Mouse (Mus musculus): Measurements from ENCODE around the gene Reln. TPM values are rescaled to one million over a fixed set of nuclear protein-coding genes. Genes with fewer than 3 reads are reported as not detected.

The Reln gene
- polyA plus RNA-seq, 1 experiment from 2014 or later: 6.5 TPM

DNA sequence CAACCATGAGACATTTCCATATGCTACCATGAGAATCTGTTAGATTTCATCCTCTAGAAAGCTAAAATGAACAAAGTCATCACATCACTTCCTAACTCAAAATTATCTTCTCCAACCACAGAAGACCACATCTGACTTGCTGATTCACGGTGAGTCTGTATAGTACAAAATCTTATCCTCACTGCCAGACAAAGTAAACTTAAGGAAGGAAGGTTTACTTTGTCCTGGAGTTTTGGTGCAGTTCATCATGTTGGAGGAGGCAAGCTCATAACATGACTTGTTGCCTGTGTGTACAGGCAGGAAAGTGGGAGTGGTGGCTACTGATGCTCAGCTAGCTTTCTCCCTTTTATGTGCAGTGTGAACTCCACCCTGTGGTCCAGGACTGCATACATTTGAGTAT, 26.7 kb downstream of the Reln start:
- H3K36me3 ChIP-seq (ENCODE audit: control insufficient read depth, insufficient read depth, low read length): no peaks in the 10 kb centered on the region
- H3K9ac ChIP-seq (ENCODE audit: low read depth, low read length): no peak overlapping the region
- H3K27ac ChIP-seq (ENCODE audit: low read depth, low read length): no peak overlapping the region
- H3K4me1 ChIP-seq (ENCODE audit: control insufficient read depth, insufficient read depth, low read length): no peaks in the 10 kb centered on the region
- H3K4me3 ChIP-seq (ENCODE audit: low read depth, low read length): no peak overlapping the region
- no peak overlapping the region for H3K4me2 ChIP-seq
- no peaks in the 10 kb centered on the region for H3K9me3 ChIP-seq (replicated peaks; ENCODE audit: control insufficient read depth, low read length)
- no peak; the same call in 1 of the 2 replicates for ATAC-seq (replicated peaks; ENCODE audit: insufficient number of reproducible peaks, low FRiP score, low TSS enrichment)
- WGBS (ENCODE audit: insufficient replicate concordance): 82% methylated on average over 1 of the region's 1 CpGs
- H3K27me3 ChIP-seq (ENCODE audit: control insufficient read depth, insufficient read depth, low read length): no peaks in the 10 kb centered on the region

- H3K4me1 ChIP-seq (ENCODE audit: control insufficient read depth, insufficient read depth, low read length): no peaks in the 10 kb centered on the region
- no peaks in the 10 kb centered on the region for H3K27me3 ChIP-seq (ENCODE audit: control insufficient read depth, insufficient read depth, low read length)
- no peak for ATAC-seq (replicated peaks; ENCODE audit: insufficient number of reproducible peaks, low FRiP score, low TSS enrichment)
- no peak overlapping the region for H3K9ac ChIP-seq (ENCODE audit: low read depth, low read length)
- no peak overlapping the region for H3K4me2 ChIP-seq
- H3K36me3 ChIP-seq (ENCODE audit: control insufficient read depth, insufficient read depth, low read length): no peaks in the 10 kb centered on the region
- H3K27ac ChIP-seq (ENCODE audit: low read depth, low read length): no peak overlapping the region
- no peak overlapping the region for H3K4me3 ChIP-seq (ENCODE audit: low read depth, low read length)
- no peaks in the 10 kb centered on the region for H3K9me3 ChIP-seq (replicated peaks; ENCODE audit: control insufficient read depth, low read length)
- WGBS (ENCODE audit: insufficient replicate concordance): 87% methylated on average over 7 of the region's 7 CpGs
These were observed 28.0 kb downstream of the Reln start for GRCm38 (mm10) chr5:22316471-22316870.

DNA sequence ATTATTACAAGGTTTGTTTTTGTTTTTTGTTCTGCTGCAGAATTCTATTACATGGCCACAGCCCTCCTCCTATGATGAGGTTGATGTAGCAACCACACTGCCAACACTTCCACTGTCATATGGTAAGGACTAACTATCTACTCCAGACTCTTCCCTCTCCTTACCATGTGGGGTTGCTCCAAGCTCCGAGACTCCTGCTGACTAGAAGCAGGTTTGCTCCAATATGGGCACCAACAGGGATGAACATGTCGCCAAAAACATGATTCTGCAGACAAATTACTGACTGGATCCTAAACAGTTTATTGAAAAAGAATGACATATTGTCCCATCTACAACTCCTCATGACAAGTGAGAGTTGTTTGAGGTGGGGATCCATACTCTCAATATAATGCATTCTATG, 28.5 kb downstream of the Reln start:
- Histone ChIP-seq H3K9me3 (replicated peaks; ENCODE audit: control insufficient read depth, low read length) (no peaks in the 10 kb centered on the region), H3K9ac (ENCODE audit: low read depth, low read length) (no peak overlapping the region), H3K4me2 (no peak overlapping the region), H3K4me3 (ENCODE audit: low read depth, low read length) (no peak overlapping the region), H3K4me1 (ENCODE audit: control insufficient read depth, insufficient read depth, low read length) (no peaks in the 10 kb centered on the region), H3K36me3 (ENCODE audit: control insufficient read depth, insufficient read depth, low read length) (no peaks in the 10 kb centered on the region), H3K27ac (ENCODE audit: low read depth, low read length) (no peak overlapping the region), H3K27me3 (ENCODE audit: control insufficient read depth, insufficient read depth, low read length) (no peaks in the 10 kb centered on the region)
- WGBS (ENCODE audit: insufficient replicate concordance): 89% methylated on average over 2 of the region's 2 CpGs
- ATAC-seq (replicated peaks; ENCODE audit: insufficient number of reproducible peaks, low FRiP score, low TSS enrichment): no peak

- H3K9ac ChIP-seq (ENCODE audit: low read depth, low read length): no peak overlapping the region
- H3K36me3 ChIP-seq (ENCODE audit: control insufficient read depth, insufficient read depth, low read length): no peaks in the 10 kb centered on the region
- ATAC-seq (replicated peaks; ENCODE audit: insufficient number of reproducible peaks, low FRiP score, low TSS enrichment): no peak
- H3K27ac ChIP-seq (ENCODE audit: low read depth, low read length): no peak overlapping the region
- H3K4me2 ChIP-seq: no peak overlapping the region
- H3K27me3 ChIP-seq (ENCODE audit: control insufficient read depth, insufficient read depth, low read length): no peaks in the 10 kb centered on the region
- WGBS (ENCODE audit: insufficient replicate concordance): 83% methylated on average over 10 of the region's 10 CpGs
- no peaks in the 10 kb centered on the region for H3K9me3 ChIP-seq (replicated peaks; ENCODE audit: control insufficient read depth, low read length)
- no peak overlapping the region for H3K4me3 ChIP-seq (ENCODE audit: low read depth, low read length)
- no peaks in the 10 kb centered on the region for H3K4me1 ChIP-seq (ENCODE audit: control insufficient read depth, insufficient read depth, low read length)
These were observed 31.5 kb downstream of the Reln start for GRCm38 (mm10) chr5:22312995-22313394.

- H3K4me3 ChIP-seq (ENCODE audit: low read depth, low read length): no peak overlapping the region
- H3K27me3 ChIP-seq (ENCODE audit: control insufficient read depth, insufficient read depth, low read length): no peaks in the 10 kb centered on the region
- no peak overlapping the region for H3K4me2 ChIP-seq
- no peaks in the 10 kb centered on the region for H3K36me3 ChIP-seq (ENCODE audit: control insufficient read depth, insufficient read depth, low read length)
- H3K27ac ChIP-seq (ENCODE audit: low read depth, low read length): no peak overlapping the region
- H3K9ac ChIP-seq (ENCODE audit: low read depth, low read length): no peak overlapping the region
- WGBS (ENCODE audit: insufficient replicate concordance): 79% methylated on average over 4 of the region's 4 CpGs
- no peaks in the 10 kb centered on the region for H3K4me1 ChIP-seq (ENCODE audit: control insufficient read depth, insufficient read depth, low read length)
- no peaks in the 10 kb centered on the region for H3K9me3 ChIP-seq (replicated peaks; ENCODE audit: control insufficient read depth, low read length)
- ATAC-seq (replicated peaks; ENCODE audit: insufficient number of reproducible peaks, low FRiP score, low TSS enrichment): no peak
These were observed 33.5 kb downstream of the Reln start for GRCm38 (mm10) chr5:22311046-22311445.

DNA sequence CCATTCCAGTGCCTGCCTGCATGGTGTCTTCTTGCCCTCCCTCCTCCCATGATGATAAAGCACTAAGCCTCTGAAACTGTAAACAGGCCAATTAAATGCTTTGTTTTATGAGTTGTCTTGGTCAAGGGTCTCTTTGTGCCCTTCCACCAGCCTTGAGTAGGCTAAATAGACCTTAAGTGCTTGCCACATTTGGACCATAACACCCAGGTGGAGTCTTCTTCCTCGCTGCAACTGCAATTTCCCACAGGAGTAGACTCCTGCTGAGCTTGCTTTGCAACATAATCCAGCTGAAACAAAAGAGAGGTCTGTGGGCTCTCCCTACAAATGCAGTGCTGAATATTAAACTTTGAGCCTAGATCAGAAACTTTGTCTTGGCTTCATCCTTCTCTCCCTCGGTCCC, 35.5 kb downstream of the Reln start:
- H3K4me3 ChIP-seq (ENCODE audit: low read depth, low read length): no peak overlapping the region
- H3K27me3 ChIP-seq (ENCODE audit: control insufficient read depth, insufficient read depth, low read length): no peaks in the 10 kb centered on the region
- no peaks in the 10 kb centered on the region for H3K9me3 ChIP-seq (replicated peaks; ENCODE audit: control insufficient read depth, low read length)
- no peak overlapping the region for H3K27ac ChIP-seq (ENCODE audit: low read depth, low read length)
- H3K4me1 ChIP-seq (ENCODE audit: control insufficient read depth, insufficient read depth, low read length): no peaks in the 10 kb centered on the region
- WGBS (ENCODE audit: insufficient replicate concordance): 50% methylated on average over 2 of the region's 2 CpGs
- H3K36me3 ChIP-seq (ENCODE audit: control insufficient read depth, insufficient read depth, low read length): no peaks in the 10 kb centered on the region
- H3K9ac ChIP-seq (ENCODE audit: low read depth, low read length): no peak overlapping the region
- no peak for ATAC-seq (replicated peaks; ENCODE audit: insufficient number of reproducible peaks, low FRiP score, low TSS enrichment)
- no peak overlapping the region for H3K4me2 ChIP-seq

- no peaks in the 10 kb centered on the region for H3K36me3 ChIP-seq (ENCODE audit: control insufficient read depth, insufficient read depth, low read length)
- no peaks in the 10 kb centered on the region for H3K9me3 ChIP-seq (replicated peaks; ENCODE audit: control insufficient read depth, low read length)
- no peak overlapping the region for H3K9ac ChIP-seq (ENCODE audit: low read depth, low read length)
- no peaks in the 10 kb centered on the region for H3K4me1 ChIP-seq (ENCODE audit: control insufficient read depth, insufficient read depth, low read length)
- H3K27ac ChIP-seq (ENCODE audit: low read depth, low read length): no peak overlapping the region
- no peak overlapping the region for H3K4me3 ChIP-seq (ENCODE audit: low read depth, low read length)
- H3K4me2 ChIP-seq: no peak overlapping the region
- ATAC-seq (replicated peaks; ENCODE audit: insufficient number of reproducible peaks, low FRiP score, low TSS enrichment): no peak
- no peaks in the 10 kb centered on the region for H3K27me3 ChIP-seq (ENCODE audit: control insufficient read depth, insufficient read depth, low read length)
- WGBS (ENCODE audit: insufficient replicate concordance): 65% methylated on average over 4 of the region's 4 CpGs
These were observed 36.6 kb downstream of the Reln start for GRCm38 (mm10) chr5:22307853-22308252.

DNA sequence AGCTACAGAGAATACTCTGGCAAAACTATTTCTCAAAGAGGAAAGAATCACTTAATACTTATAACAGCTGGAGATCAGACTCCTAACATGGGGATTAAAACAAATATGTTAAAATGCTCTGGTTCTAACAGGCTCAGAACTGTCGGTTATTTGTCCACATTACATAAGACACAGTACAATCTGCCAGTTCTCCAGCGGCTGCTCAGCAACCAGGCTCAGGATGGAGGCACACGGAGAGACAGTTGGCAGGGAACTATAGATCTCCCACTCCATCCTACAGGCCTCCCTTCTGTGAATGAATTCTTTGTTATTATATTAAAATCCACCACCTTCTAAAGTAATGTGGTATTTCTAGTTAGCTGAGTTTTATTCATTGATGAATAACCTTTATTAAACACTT, 37.4 kb downstream of the Reln start:
- Histone ChIP-seq H3K27me3 (ENCODE audit: control insufficient read depth, insufficient read depth, low read length) (no peaks in the 10 kb centered on the region), H3K27ac (ENCODE audit: low read depth, low read length) (no peak overlapping the region), H3K4me1 (ENCODE audit: control insufficient read depth, insufficient read depth, low read length) (no peaks in the 10 kb centered on the region), H3K9me3 (replicated peaks; ENCODE audit: control insufficient read depth, low read length) (no peaks in the 10 kb centered on the region), H3K9ac (ENCODE audit: low read depth, low read length) (no peak overlapping the region), H3K4me2 (no peak overlapping the region), H3K4me3 (ENCODE audit: low read depth, low read length) (no peak overlapping the region), H3K36me3 (ENCODE audit: control insufficient read depth, insufficient read depth, low read length) (no peaks in the 10 kb centered on the region)
- WGBS (ENCODE audit: insufficient replicate concordance): 86% methylated on average over 3 of the region's 3 CpGs
- no peak for ATAC-seq (replicated peaks; ENCODE audit: insufficient number of reproducible peaks, low FRiP score, low TSS enrichment)

DNA sequence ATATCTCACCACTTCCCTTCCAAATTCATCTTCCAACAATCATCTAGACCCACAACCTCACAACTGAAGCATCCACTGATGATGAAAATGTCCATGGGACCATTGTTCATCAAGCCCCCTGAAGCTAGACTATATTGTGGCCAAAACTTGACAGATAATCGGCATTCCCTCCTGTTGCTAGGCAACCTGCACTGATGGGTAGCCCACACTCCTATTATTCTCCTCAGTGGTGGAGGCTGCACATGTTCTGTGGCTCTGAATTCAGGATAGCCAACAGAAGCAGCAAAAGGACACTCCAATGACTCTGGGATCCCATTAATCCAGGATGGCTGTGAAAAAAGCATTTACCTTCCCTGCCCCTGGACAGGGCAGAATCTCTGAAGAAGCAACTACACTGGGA, 40.8 kb downstream of the Reln start:
- 77% methylated on average over 1 of the region's 1 CpGs for WGBS (ENCODE audit: insufficient replicate concordance)
- Histone ChIP-seq H3K9ac (ENCODE audit: low read depth, low read length) (no peak overlapping the region), H3K27me3 (ENCODE audit: control insufficient read depth, insufficient read depth, low read length) (no peaks in the 10 kb centered on the region), H3K4me1 (ENCODE audit: control insufficient read depth, insufficient read depth, low read length) (no peaks in the 10 kb centered on the region), H3K4me2 (no peak overlapping the region), H3K36me3 (ENCODE audit: control insufficient read depth, insufficient read depth, low read length) (no peaks in the 10 kb centered on the region), H3K9me3 (replicated peaks; ENCODE audit: control insufficient read depth, low read length) (no peaks in the 10 kb centered on the region), H3K27ac (ENCODE audit: low read depth, low read length) (no peak overlapping the region), H3K4me3 (ENCODE audit: low read depth, low read length) (no peak overlapping the region)
- ATAC-seq (replicated peaks; ENCODE audit: insufficient number of reproducible peaks, low FRiP score, low TSS enrichment): no peak
